Comparison of ENCODE assay signal across 1 mouse cellular context in the genomic region with DNA sequence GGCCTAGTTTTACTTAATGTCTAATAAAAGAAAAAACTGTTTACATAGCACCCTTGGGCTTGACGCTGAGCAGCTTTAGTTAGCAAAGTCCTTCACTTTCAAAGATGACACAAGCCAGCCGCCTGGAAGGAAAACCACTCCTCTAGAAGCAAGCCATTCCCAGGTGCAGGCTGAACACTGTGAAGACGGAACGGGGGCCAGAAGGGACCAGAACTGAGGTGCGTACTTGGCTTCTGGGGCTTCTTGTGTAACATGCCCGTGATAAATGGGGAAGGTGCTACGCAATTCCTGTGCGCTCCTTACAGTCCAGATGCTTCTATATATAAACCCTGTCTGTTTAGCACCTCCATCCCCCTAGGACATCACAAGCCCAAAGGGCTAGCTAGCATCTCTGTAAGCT.
TF ChIP-seq lines count a peak whose summit lies in the region.

No protein-coding gene starts in this region.

TF ChIP-seq in MEL, 35 proteins besides CTCF, POLR2A, EP300 and RAD21:
- TF ChIP-seq POLR2AphosphoS2 (IDR thresholded peaks at IDR 0.05; ENCODE audit: low read length) (0 out of 2 replicates have a peak, but pooled peaks have one; percentile 29), MYB (IDR thresholded peaks at IDR 0.05; ENCODE audit: low read depth, low read length) (no peak)
